Mouse (Mus musculus) heart, adult 2 months (tissue): ENCODE measurements at regions not wholly inside any gene's neighbourhood (a gene's known extent, or its start where the extent isn't known, plus 50 kb on each side); places are given as distances from the start of the nearest gene placed in this dataset.

Source experiments
- DNase-seq, 2 experiments: peaks; one replicate each; pipeline ENCODE4 v3.0.0; 2021
- H3K27ac ChIP-seq: fragments of 200-600 bp; 2 replicates; pipeline ENCODE4 v1.8.1; 2022
- H3K27me3 ChIP-seq: fragments of 200-500 bp; 2 replicates; pipeline ENCODE4 v1.6.1; 2012; ENCODE audit warnings: mild to moderate bottlenecking, low read length, inconsistent platforms, mixed read lengths; ENCODE audit not compliant: control insufficient read depth, insufficient read depth
- H3K36me3 ChIP-seq: fragments of 200-500 bp; 2 replicates; pipeline ENCODE4 v1.6.1; 2012; ENCODE audit warnings: low read length, inconsistent platforms; ENCODE audit not compliant: control insufficient read depth, insufficient read depth
- H3K4me1 ChIP-seq: fragments of 200-500 bp; 2 replicates; pipeline ENCODE4 v1.6.1; 2011; ENCODE audit warnings: low read length; ENCODE audit not compliant: control insufficient read depth, insufficient read depth
- H3K4me3 ChIP-seq: fragments of 200-600 bp; 2 replicates; pipeline ENCODE4 v1.8.1; 2022
- H3K79me2 ChIP-seq: fragments of 200-500 bp; replicated peaks from 2 replicates; pipeline ENCODE4 v1.6.1; 2012; ENCODE audit warnings: mild to moderate bottlenecking, inconsistent platforms, low read length, moderate library complexity, mixed read lengths; ENCODE audit not compliant: control insufficient read depth, insufficient read depth
- H3K9ac ChIP-seq: fragments of 200-500 bp; 2 replicates; pipeline ENCODE4 v1.6.1; 2012; ENCODE audit warnings: low read depth, mild to moderate bottlenecking, control low read depth, inconsistent platforms, low read length, mixed read lengths
- CTCF ChIP-seq: fragments of 200-600 bp; IDR thresholded peaks from 2 replicates; pipeline ENCODE4 v1.8.1; 2022; ENCODE audit warnings: antibody characterized with exemption, mild to moderate bottlenecking, moderate library complexity
- EP300 ChIP-seq: fragments of 200-500 bp; IDR thresholded peaks from 2 replicates; pipeline ENCODE4 v1.6.1; 2011; ENCODE audit warnings: low read depth, low read length, control low read depth; ENCODE audit not compliant: insufficient read depth
- POLR2A ChIP-seq: fragments of 200-500 bp; IDR thresholded peaks from 2 replicates; pipeline ENCODE4 v1.6.1; 2011; ENCODE audit warnings: mild to moderate bottlenecking, low read depth, low read length, control low read depth; ENCODE audit not compliant: insufficient read depth
- WGBS: fragments of 180-500 bp; shearing (Covaris S2); methylation state at CpG from one replicate; pipeline ENCODE4 v1.1.7; 2018; 5-methylcytosine and 5-hydroxymethylcytosine counted together
- intact Hi-C: fragments of 180-260 bp; cut with DNase I; formaldehyde crosslinking; loops from one replicate; pipeline ENCODE4 v1.15.1; 2025

- no peak overlapping the region for H3K9ac ChIP-seq
- intact Hi-C loops, result loop anchor here (5.0 kb wide), 1 partner anchor 33 kb away; no protein-coding TSS in a partner anchor
Observed at GRCm38 (mm10) chr5:29894606-29895595, 118.0 kb upstream of the Il6 start.

DNA sequence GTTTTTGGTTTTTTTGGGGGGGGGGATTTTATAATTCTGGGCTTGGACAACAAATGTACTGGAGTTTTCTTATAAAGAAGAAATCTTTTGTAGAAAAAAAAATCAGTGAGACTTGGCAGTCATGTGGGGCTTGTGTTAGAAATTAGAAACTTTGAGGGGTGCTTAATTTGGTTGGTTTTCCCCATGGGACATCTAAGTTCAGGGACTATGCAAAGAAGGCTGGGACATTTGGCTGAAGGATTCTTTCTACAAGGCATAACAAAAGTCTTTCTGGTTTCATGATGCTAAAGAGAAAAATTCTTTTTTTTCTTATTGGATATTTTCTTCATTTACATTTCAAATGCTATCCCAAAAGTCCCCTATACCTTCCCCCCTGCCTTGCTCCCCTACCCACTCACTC is 115.3 kb upstream of the Il6 start:
- Histone ChIP-seq H3K4me1 (peaks cover 10% of the 10 kb centered on the region), H3K9ac (no peak overlapping the region), H3K4me3 (no peak overlapping the region), H3K27ac (no peak overlapping the region), H3K36me3 (no peaks in the 10 kb centered on the region; the same call in 1 of the 2 replicates), H3K27me3 (no peaks in the 10 kb centered on the region), H3K79me2 (no peaks in the 10 kb centered on the region)
- intact Hi-C loops, result loop anchor here (5.0 kb wide), 1 partner anchor 35 kb away; no protein-coding TSS in a partner anchor
- no peak for DNase-seq
- TF ChIP-seq EP300, result no peak
- no peak for TF ChIP-seq POLR2A
- no peak for TF ChIP-seq CTCF

More at GRCm38 (mm10) chr5:29894606-29895595, 118.0 kb upstream of the Il6 start:
- peak; percentile 22 to 39 for DNase-seq
- no peaks in the 10 kb centered on the region for H3K27me3 ChIP-seq
- H3K4me1 ChIP-seq, result peaks cover 12% of the 10 kb centered on the region
- 65% methylated on average over 9 of the region's 9 CpGs for WGBS
- TF ChIP-seq CTCF (no peak), EP300 (peak; percentile 68; the same call in 1 of the 2 replicates), POLR2A (peak; percentile 22; the same call in 1 of the 2 replicates)
- peak overlapping the region; percentile 34 for H3K27ac ChIP-seq
- no peaks in the 10 kb centered on the region; the same call in 1 of the 2 replicates for H3K36me3 ChIP-seq
- no peak overlapping the region for H3K4me3 ChIP-seq
- no peaks in the 10 kb centered on the region for H3K79me2 ChIP-seq

DNA sequence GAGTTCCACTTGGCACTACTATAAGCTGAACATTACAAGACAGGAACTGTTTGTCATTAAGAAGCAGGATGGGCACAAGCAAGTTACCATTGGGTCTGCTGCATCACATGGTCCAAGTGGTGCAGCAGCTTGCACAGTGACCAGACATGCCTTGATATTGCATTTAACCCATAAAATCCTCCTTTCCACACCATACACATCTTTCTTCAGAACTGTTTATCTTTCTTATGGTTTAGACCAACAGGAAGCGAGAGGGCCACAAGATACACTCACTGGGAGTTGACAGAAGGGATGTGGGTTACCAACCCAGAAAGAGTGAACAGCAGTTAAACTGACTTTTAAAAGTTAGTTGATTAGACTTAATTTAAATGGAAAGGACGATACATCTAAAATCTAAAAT is 111.2 kb upstream of the Il6 start:
- Histone ChIP-seq H3K27ac (no peak overlapping the region), H3K27me3 (no peaks in the 10 kb centered on the region), H3K36me3 (no peaks in the 10 kb centered on the region), H3K79me2 (no peaks in the 10 kb centered on the region), H3K4me3 (no peak overlapping the region), H3K9ac (no peak overlapping the region), H3K4me1 (no peaks in the 10 kb centered on the region)
- intact Hi-C loops, result no loop called here
- TF ChIP-seq CTCF, result no peak
- no peak for TF ChIP-seq EP300
- no peak for TF ChIP-seq POLR2A
- no peak for DNase-seq
- WGBS, result 84% methylated on average over 2 of the region's 2 CpGs

DNA sequence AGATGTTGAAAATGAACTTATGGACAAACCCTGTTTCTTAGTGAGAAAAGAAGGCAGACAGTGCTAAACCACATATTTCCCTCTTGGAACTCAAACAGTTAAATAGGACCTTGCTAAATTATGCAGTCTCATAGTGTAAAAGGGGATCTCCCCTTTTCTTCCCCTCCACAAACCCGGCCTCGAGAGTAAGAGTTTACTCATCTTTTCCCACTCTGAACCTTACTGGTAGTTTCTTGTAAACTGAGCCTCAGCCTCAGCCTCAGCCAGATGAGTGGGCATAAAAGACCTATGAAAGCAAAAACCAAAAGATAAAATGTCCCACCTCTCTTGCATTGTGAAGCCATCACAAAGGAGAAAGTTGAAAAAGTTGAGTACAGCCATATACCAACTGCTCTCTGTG is 92.6 kb upstream of the Il6 start:
- WGBS, result 71% methylated on average over 2 of the region's 2 CpGs
- H3K27ac ChIP-seq, result no peak overlapping the region
- intact Hi-C loops, result no loop called here

DNA sequence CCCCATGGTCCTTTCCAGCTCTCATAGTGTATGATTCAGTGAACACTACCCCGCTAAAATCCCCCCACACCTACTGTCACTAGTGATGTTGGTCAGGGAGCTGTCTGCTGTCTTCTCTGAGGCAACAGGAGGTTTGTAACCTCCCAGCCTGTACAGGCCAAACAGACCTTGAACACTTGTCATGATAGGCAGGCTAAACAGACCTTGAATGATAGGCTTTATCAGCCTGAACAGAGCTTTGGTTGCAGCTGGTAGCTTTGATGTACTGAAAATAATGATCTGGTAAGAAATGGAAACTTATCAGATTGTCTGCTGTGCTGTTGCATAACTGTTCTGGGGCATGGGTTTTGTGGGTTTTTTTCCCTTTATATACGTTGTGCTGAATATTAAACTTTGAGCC is 87.4 kb upstream of the Il6 start:
- intact Hi-C loops, result no loop called here
- no peaks in the 10 kb centered on the region for H3K27me3 ChIP-seq
- H3K4me3 ChIP-seq, result no peak overlapping the region
- H3K4me1 ChIP-seq, result no peaks in the 10 kb centered on the region
- H3K79me2 ChIP-seq, result no peaks in the 10 kb centered on the region
- H3K9ac ChIP-seq, result no peak overlapping the region
- no peak for DNase-seq
- WGBS, result 76% methylated on average over 2 of the region's 2 CpGs
- no peak overlapping the region for H3K27ac ChIP-seq
- TF ChIP-seq EP300, result no peak
- no peak for TF ChIP-seq CTCF
- TF ChIP-seq POLR2A, result no peak
- no peaks in the 10 kb centered on the region for H3K36me3 ChIP-seq

More for the DNA sequence above, 92.6 kb upstream of the Il6 start:
- Histone ChIP-seq H3K27me3 (no peaks in the 10 kb centered on the region), H3K9ac (no peak overlapping the region), H3K79me2 (no peaks in the 10 kb centered on the region), H3K36me3 (no peaks in the 10 kb centered on the region), H3K4me3 (no peak overlapping the region), H3K4me1 (no peaks in the 10 kb centered on the region)
- DNase-seq, result no peak
- TF ChIP-seq POLR2A, result no peak
- TF ChIP-seq EP300, result no peak
- TF ChIP-seq CTCF, result no peak

DNA sequence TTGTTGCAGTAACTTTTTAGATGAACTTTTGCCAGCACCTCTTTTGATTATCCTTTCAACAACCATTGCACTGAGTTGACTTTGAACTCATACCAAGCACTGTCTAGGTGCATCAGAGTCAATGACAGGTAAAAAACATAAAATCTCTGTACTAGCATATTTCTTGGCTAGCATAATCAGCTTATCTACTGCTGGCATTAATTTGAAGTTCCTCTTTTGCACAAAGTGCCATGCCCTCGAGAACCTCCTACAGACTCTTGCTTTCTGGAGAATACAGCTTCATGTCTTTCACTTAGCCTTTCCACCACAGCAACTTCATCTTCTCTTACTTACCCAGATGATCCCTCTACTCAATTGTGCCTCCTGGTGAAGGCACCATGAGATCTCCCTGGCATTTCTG is 85.3 kb upstream of the Il6 start:
- intact Hi-C loops, result no loop called here
- H3K27ac ChIP-seq, result no peak overlapping the region
- H3K36me3 ChIP-seq, result no peaks in the 10 kb centered on the region
- no peak for DNase-seq
- H3K9ac ChIP-seq, result no peak overlapping the region
- H3K4me3 ChIP-seq, result no peak overlapping the region
- no peaks in the 10 kb centered on the region for H3K27me3 ChIP-seq
- WGBS, result 59% methylated on average over 1 of the region's 1 CpGs
- no peaks in the 10 kb centered on the region for H3K79me2 ChIP-seq
- TF ChIP-seq EP300, result no peak
- TF ChIP-seq CTCF, result no peak
- no peak for TF ChIP-seq POLR2A
- H3K4me1 ChIP-seq, result no peaks in the 10 kb centered on the region
